Mouse (Mus musculus): ENCODE data around the gene Sgk1.

- TF ChIP-seq CTCF (IDR thresholded peaks at IDR 0.05; ENCODE audit: extremely low read depth, insufficient read depth, low read length) (peak; percentile 90), POLR2A (IDR thresholded peaks at IDR 0.05; ENCODE audit: extremely low read depth, insufficient read depth, low read length) (no peak)
These were observed 128.3 kb downstream of the Sgk1 start for GRCm38 (mm10) chr10:22010088-22010818.

Data from cortical plate, adult 2 months (tissue).